Mouse (Mus musculus): Measurements from ENCODE around the gene Phtf2.

GRCm38 (mm10) chr5:20821647-20822046 is 60.3 kb downstream of the Phtf2 start:
- TF ChIP-seq CTCF (IDR thresholded peaks at IDR 0.05) (no peak), EP300 (IDR thresholded peaks at IDR 0.05) (peak; percentile 41; the same call in 1 of the 2 replicates)
